Mouse (Mus musculus): ENCODE results near the gene Celf3.

DNA sequence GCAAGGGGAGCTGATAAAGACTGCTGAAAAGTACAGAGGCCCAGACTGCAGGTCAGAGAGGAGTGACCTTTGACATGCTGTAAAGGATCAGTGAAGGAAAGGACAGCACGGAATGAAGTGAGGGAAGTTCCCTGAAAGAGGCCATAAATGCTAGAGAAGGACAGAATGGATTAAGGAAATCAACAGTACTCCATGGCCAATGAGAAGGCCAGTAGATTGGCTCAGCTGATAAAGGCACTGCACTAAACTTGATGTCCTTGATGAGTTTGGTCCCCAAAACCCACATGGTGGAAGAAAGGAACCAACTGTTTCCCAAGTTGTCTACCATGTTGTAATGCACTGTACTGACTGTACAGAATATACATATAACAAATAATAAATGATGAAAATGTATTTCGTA is 48.6 kb downstream of the Celf3 start:
- no peak for TF ChIP-seq CTCF (IDR thresholded peaks at IDR 0.05; ENCODE audit: low read depth, low read length)
- no peak for TF ChIP-seq POLR2A (IDR thresholded peaks at IDR 0.05; ENCODE audit: insufficient read depth, low read length)
- no peak for TF ChIP-seq EP300 (IDR thresholded peaks at IDR 0.05; ENCODE audit: insufficient read depth, low read depth, low read length)

All from ES-Bruce4 (cell line).